Comparison of ENCODE assay signal across 19 mouse cellular contexts in the genomic region with DNA sequence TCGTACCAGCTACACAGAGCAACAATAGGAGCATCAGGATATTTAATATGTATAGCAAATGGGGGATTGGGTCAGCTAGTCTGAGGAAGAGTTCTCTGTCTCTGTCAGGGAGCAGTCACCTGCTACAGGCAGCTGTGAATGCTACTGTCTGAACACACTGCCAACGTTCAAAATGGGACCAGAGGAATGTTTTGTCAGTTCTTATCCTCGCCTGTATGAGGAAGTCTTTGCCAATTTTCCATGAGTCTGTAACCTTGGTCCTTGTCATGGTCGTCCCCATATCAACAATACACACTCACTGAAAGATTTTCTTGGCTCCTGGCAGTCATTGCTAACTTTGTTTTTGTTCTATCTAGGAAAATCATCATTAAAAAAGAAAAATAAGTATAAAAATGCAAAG. TPM values are rescaled to one million over a fixed set of nuclear protein-coding genes. Genes with fewer than 3 reads are reported as not detected.
"Had no signal": no experiment of that assay in that cellular context is flagged by ENCODE, and none has a peak within 500 bp of the region (broad histone marks: within the 10 kb centered on the region; RNA-seq: fewer than 3 reads in every experiment).

No protein-coding gene starts in this region.

- H3K4me3 ChIP-seq: lung, embryonic 15.5 days; megakaryocyte, embryonic 14.5 days; midbrain, embryonic 13.5 days; midbrain, embryonic 15.5 days; neural tube, embryonic 12.5 days; stomach, embryonic 15.5 days had no signal

- H3K36me3 ChIP-seq: lung, embryonic 15.5 days; midbrain, embryonic 13.5 days; midbrain, embryonic 15.5 days; neural tube, embryonic 12.5 days; stomach, embryonic 15.5 days had no signal

- DNase-seq: liver, postnatal 0 days; lung, adult 2 months; lung, postnatal 14 days; lung, postnatal 36 days; right cerebral cortex, postnatal 14 days; thymus, adult 2 months; thymus, postnatal 25 days; thymus, postnatal 4 days had no signal

- H3K27me3 ChIP-seq: lung, embryonic 15.5 days; megakaryocyte, embryonic 14.5 days; midbrain, embryonic 13.5 days; midbrain, embryonic 15.5 days; neural tube, embryonic 12.5 days; stomach, embryonic 15.5 days had no signal

- H3K9ac ChIP-seq: liver, postnatal 0 days; lung, embryonic 15.5 days; midbrain, embryonic 13.5 days; midbrain, embryonic 15.5 days; neural tube, embryonic 12.5 days; stomach, embryonic 15.5 days had no signal

- H3K4me1 ChIP-seq: lung, embryonic 15.5 days; megakaryocyte, embryonic 14.5 days; midbrain, embryonic 13.5 days; midbrain, embryonic 15.5 days; neural tube, embryonic 12.5 days; stomach, embryonic 15.5 days had no signal

- H3K27ac ChIP-seq: lung, embryonic 15.5 days; macrophage; midbrain, embryonic 13.5 days; midbrain, embryonic 15.5 days; neural tube, embryonic 12.5 days; stomach, embryonic 15.5 days; stomach, postnatal 0 days had no signal

RNA-seq across cellular contexts. Expression of a gene that starts 51.5 kb away (rescaled TPM):
- total RNA-seq: megakaryocyte progenitor cell, adult 5-6 weeks; monocyte, adult 5-6 weeks; neutrophil, adult 5-6 weeks had no signal
- polyA plus RNA-seq: macrophage had no signal
